Mouse (Mus musculus) testis, postnatal 10 days (tissue): ENCODE measurements around the gene Fgfr2.

Experiments
- DNase-seq: peaks from one replicate; pipeline ENCODE4 v3.0.0; 2021; ENCODE audit warnings: low spot score

Gene Fgfr2

DNA sequence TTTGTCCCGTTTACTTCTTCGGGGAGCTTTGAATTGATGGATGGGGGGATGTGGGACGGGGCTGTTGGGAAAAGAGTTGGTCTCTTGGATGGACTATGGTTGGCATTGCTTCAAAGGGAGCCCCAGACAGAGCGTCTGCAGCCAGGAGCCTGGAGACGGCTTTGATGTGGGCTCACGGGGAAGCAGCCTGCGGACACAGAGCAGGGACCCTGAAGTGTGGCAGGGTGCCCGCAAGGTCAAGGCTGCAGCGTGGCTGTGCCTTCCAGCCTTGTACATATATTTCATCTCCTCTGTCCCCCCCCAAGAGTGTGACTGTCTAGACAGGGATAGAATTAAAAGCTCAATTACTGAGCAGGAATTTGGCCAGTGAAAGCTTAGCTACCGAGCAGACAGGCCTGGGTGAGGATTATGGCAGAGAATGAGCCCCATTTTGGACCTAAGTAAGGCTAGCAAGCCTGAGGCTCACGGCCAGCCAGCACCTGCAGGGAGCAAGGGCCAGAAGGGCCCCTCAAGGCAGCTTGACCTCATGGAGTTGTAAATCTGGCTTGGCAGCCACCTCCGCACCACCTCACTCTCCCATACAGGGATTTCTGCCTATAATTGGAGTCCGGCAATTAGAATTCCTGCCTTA lies 2146.7 kb downstream of the Fgfr2 start:
- DNase-seq: no peak

DNA sequence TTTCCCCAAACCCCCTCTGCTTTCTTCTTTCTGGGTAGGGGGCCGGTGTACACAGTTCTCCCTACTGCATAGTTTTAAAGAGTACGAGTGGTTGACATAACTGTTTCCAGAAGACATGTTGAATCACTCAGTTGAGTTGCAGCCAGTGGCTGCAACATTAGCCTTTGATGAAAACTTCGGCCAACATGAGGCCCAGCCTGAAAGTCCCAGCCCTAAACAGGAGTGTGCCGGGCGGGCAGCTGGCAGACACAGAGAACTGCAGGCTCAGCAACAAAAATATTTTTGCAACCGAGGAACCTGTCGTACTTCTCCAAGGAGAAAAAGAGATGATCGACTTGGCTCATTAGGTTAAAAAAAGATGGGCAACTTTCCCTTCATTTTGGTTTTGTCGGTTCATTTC lies 2150.4 kb downstream of the Fgfr2 start:
- DNase-seq: no peak

DNA sequence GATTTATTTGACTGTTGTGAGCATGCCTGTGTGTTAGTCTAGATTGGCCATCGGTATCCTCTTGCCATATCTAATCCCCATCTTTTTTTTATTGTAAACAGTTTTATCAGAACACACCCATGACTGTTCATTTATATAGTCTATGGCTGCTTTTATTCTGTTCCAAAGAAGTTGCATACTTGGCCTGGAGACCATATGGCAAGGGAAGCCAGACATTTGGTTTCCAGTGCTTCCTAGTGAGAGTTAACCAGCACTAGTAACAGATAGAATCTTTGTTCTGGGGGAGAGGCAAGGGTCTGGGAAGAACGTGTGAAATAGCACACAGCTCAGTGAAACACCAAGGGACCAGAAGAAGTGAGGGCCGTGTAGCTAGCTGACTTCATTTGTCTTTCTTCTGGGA lies 2153.6 kb downstream of the Fgfr2 start:
- no peak for DNase-seq

DNA sequence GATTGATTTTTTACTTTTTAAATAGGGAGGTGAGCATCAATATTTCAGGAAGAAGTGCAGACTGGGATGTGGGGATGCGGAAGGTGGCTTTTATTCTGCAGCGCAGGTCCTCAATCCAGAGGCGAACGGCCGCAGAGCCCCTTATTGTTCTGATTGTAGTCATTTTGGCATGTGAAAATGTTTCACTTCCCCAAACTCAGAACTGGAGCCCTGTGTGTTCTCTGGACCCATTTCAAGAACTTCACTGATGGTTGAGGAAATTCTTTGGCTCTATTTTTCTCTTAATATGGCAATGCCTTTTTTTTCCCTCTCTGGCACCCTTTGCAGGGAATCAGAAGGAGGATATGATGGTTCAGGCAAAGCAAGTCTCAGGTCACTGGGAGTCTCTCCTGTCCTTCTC lies 2154.1 kb downstream of the Fgfr2 start:
- no peak for DNase-seq

GRCm38 (mm10) chr7:130968537-130968936 lies 2154.6 kb downstream of the Fgfr2 start:
- DNase-seq: no peak

- DNase-seq: no peak
Measured at GRCm38 (mm10) chr7:130967901-130968300, 2155.2 kb downstream of the Fgfr2 start.

DNA sequence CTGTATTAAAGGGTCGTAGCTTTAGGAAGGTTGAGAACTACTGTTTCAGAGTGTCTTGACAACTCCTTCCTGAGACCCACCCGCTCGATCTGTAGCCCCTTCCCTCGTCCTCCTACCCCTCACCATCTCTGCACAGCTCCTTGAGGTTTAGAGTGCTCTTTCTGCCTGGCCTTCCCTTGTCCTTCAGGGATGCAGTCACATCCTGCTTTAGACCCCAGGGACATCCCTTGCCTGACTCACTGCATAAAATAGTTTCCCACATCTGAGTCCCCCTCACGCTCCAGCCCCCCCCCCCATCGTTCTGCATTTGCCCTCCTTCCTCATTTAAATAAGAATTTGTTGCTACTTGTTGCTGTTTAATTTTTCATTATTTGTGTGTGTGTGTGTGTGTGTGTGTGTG lies 2156.3 kb downstream of the Fgfr2 start:
- DNase-seq: no peak

DNA sequence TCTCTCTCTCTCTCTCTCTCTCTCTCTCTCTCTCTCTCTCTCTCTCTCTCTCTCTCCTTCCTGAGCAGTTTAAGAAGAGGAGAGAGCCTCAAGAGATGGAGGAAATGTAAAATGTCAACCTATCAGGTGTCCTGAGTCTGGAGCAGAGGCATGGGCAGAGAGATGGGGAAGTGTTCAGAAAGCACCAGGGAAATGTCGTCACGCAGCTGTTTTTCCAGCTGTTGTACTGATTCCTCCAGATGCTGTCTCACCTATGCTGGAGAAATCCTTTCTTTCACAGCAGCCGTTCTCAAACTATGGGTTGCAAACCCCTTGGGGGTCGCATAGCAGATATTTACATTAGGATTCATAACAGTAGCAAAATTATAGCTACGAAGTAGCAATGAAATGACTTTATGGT lies 2156.7 kb downstream of the Fgfr2 start:
- DNase-seq: no peak

DNA sequence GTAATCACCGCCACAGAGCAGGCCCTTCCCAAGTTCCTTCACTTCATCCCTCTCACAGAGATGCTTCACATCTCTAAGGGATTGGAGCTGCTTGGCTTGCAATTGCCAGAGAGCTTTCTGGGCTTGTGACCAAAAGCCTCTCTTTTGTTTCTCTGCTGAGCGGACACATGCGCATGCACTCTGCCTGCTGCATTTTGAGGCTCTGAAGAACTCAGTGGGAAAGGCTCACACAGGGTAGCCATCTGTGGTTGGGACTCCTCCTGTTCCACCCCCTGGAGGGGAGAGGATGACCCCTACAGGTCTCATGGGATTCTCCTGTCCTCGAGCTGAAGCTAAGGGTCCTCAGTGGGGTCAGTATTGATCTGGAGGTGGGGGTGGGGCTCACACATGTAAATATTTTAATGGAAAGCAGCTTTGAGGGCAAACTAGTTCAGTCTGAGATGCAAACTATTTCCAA lies 2157.2 kb downstream of the Fgfr2 start:
- peak; percentile 52 for DNase-seq

DNA sequence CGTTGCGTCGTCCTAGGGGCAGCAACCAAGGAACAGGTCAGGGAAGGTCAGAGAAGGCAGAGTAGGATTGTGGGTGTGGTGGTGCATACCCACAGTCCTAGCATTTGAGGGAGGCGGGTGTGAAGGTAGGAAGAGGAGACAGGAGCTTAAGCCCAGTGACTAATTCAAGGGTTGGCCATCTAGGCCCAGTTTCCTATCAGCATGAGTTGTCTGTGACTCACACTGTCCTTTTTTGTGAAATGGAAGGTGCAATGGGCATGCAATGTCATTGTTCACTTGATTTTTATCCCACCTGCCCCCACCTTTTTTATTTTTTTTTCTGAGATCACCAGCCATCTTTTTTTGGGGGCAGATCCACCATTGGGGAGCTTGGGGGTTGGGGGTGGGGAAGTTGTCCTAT lies 2157.8 kb downstream of the Fgfr2 start:
- no peak for DNase-seq

DNA sequence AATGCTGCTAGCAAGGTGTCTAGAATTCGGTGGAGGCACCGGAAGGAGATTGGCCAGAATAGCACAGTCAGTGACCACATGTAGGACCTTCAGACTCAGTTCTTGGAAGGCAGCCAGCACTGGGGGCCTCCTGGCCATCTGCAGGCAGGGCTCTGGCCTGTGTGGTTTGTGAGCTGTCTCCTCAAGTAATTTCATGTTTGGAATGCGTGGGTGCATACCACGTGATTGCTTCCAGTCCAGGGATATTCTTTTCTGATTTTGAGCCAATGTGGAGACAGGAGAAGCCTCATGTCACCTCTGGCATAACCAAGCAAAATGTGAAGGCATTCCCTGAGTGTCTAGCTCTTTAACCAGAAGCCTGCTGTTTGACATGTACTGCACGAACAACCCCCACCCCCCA lies 2158.5 kb downstream of the Fgfr2 start:
- DNase-seq: peak; percentile 86

DNA sequence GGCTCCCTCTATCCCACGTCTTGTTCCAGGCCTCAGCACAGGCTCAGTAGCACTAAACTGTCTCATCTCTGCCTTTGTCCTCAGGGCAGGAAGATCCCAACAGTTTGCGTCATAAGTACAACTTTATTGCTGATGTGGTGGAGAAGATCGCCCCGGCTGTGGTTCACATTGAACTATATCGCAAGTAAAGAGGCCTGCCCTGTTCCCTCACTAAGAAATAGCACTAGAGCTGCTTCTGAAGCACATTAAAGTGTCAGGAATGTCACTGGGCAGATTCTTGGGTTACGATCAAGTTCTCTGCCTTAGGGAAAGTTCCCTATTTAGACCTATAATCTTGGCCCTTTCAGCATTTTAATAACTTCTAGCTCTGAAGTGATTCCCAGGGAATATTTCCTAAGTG lies 2161.7 kb downstream of the Fgfr2 start:
- no peak for DNase-seq

- DNase-seq: peak; percentile 73
Measured at GRCm38 (mm10) chr7:130959868-130960267, 2163.3 kb downstream of the Fgfr2 start.

GRCm38 (mm10) chr7:130958551-130958950 lies 2164.6 kb downstream of the Fgfr2 start:
- DNase-seq: no peak

- DNase-seq: no peak
Measured at GRCm38 (mm10) chr7:130954177-130954601, 2169.0 kb downstream of the Fgfr2 start.

- no peak for DNase-seq
Measured at GRCm38 (mm10) chr7:130953376-130953775, 2169.8 kb downstream of the Fgfr2 start.

DNA sequence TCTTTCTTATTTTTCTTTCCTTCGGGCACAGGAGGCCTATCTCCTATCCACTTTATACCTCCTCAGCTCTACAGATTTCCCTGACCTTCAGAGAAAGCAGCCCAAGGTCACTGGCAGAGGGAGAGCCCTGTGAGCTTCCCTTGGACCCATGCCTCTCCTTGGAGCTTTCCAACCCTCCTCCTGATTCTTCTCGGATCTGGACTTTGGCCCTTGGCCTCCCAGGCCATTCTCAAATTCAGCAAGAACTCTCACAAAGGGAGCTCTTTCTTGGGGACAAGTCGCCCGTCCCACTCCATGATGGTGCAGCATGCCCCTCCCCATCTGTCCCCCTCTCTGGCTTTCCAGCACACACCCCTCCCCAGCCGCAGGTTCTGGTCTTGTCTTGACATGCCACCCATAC lies 2172.1 kb downstream of the Fgfr2 start:
- no peak for DNase-seq

GRCm38 (mm10) chr7:130950482-130950881 lies 2172.7 kb downstream of the Fgfr2 start:
- no peak for DNase-seq

GRCm38 (mm10) chr7:130949331-130949751 lies 2173.8 kb downstream of the Fgfr2 start:
- peak; percentile 62 for DNase-seq

DNA sequence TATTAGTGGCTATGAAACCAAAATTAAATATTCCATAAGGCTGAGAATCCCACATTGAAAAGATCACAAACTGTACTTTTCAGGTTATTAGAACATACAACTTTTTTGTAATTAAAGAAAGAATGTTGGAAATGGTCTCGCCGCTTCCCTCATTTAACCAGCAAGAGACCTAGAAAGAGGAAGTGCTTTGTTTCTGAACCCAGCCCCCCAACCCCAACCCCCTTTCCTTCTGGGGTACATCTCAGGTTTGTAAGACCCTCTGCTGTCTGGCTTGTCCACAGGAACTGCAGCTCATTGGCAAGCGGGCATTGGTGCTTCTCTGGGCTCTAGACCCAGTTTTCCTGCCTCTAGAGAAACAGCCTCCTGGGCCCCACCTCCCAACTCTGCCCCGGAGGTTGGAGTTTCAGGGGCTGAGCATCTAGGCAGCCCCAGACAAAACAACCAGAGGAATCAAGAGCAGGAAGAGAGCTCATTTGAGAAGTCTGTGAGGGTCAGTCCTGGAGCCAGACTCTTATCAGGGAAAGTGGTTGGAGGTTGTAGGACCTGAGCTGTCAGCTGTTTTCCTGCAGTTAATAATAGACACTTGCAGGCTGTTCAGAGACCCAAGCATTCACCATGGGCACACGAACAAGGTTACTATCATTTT lies 2174.5 kb downstream of the Fgfr2 start:
- DNase-seq: no peak

DNA sequence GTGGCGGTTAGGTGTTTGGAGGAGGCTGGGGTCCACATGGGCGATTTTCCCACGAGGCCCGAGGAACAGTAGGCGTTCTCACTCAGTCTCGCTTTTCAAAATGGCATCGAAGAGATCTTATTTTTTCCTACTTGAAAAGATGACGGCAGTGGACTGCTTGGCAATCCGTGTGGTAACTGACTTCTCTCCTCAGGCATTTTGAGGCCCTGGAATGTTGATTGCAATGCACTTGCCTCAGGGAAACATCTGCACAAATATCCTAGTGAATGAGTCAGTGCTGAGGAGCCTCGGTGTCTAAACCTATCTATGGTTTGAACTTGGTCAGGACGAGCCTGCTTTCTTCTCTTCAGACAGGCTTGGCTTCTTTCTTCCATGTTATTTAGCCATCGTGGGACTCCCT lies 2176.8 kb downstream of the Fgfr2 start:
- no peak for DNase-seq

- no peak for DNase-seq
Measured at GRCm38 (mm10) chr7:130945730-130946129, 2177.4 kb downstream of the Fgfr2 start.

DNA sequence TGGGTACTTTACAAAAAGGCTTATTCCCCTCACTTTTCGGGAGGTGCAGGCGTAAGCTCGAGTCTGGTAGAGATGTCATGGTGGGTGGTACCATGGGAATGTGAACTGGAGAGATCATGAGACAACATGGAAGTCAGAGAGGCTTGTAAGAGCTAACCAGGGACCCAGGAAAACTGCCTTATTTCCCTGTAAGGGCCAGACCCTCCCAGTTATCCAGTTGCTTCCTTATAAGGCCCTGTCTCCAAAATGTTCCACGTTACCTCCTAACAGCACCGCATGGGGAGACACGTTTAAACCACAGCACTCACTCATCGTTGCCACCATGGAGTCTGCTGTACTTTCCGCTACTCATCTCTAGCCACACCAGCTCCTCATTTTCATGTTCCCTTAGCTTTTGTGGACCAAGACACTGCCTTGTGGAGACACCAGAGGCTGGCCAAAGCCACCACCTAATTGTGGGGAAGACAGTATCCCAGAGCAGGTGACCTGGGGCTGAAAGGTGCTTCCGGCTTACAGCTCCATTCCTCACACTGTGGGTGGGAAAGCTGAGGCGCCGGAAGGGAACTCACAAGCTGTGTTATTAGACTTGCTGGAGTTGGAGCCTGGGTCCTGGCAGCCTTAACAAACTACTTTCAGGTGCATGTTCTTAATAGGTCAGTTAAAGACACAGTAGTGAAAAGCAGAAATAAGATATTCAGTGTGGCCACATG lies 2178.2 kb downstream of the Fgfr2 start:
- no peak for DNase-seq
